Mouse (Mus musculus) CD4-positive naive resting alpha-beta T cell, adult 76 days (primary cell): ENCODE measurements around the gene Oas1a. TPM values are rescaled to one million over a fixed set of nuclear protein-coding genes. Genes with fewer than 3 reads are reported as not detected.

ENCODE experiments used
- total RNA-seq: library from RNA; stranded (reverse); gene quantifications from one replicate; pipeline ENCODE4 v1.2.4, GENCODE M21; 2023

Gene Oas1a
- total RNA-seq = 4.7 TPM

DNA sequence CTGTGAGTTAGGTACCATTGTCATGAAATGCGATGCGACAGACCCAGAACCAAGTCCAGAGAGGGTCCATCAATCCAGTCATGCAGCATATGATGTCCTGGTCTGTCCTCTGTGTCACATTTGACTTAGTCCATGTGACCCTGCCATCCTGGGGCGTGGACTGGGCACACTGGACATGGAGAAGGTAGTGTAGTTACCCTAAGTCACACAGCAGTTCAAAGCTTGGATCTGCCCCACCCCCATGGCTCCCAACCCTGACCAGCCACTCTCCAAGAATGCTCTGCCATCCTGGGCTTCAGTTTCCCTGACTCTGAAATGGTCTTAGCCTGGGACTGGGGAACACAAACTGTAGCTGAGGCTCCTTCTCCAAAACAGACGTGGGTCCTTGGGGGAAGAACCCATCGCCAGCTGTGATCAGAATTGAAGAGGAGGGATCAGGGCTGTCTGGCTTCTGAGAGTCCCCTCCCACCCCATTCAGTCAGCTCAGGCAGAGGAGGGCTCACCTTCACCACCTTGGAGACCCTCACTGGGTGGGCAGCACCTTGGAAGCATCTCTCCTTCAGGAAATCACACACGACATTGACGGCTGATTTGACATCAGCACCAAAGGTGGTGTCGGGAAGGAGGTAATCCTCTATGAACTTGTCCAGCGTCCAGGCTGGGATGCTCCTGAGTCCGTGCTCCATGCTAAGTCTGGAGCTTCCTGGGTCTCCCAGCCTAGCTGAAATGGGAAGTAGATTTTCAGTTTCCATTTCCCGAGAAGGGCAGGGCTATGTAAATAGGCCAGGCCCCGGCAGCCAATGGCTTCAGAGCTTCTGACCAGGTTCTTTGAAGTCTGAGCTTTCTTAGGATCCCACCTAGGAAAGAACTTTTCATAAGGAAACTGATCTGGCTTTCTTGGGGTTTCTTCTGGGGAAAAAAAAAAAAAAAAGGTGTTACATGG lies at the start of gene Oas1a:
Gene Oas1a, minus strand, starts transcription at position 731 of the 943 bp plus-strand sequence.

GRCm38 (mm10) chr5:120914204-120914603 lies 6.9 kb upstream of the Oas1a start, which contains the start of gene Oas1d:
Oas1d (plus strand) TSS chr5:120914536.

GRCm38 (mm10) chr5:120887413-120887812 lies 19.9 kb downstream of the Oas1a start, which contains the start of gene Oas1g:
Oas1g (minus strand) TSS chr5:120887613.

GRCm38 (mm10) chr5:120861121-120861520 lies 46.2 kb downstream of the Oas1a start, which contains the start of gene Oas1h:
Oas1h (plus strand) TSS chr5:120861421.

GRCm38 (mm10) chr5:120847067-120847466 lies 60.3 kb downstream of the Oas1a start, which contains the start of gene Oas1f:
Oas1f (plus strand) TSS chr5:120847367.

Other genes starting within 250 kb of the Oas1a start
- gene Dtx1, start 195.6 kb downstream of the Oas1a start, total RNA-seq = 197 TPM
- 12.6 TPM for gene Oas2, start 157.7 kb downstream of the Oas1a start, total RNA-seq
- gene Oas3, start 129.9 kb downstream of the Oas1a start, total RNA-seq = 8.6 TPM
- gene Oas1e, start 112.0 kb downstream of the Oas1a start, total RNA-seq = 0.41 TPM
- gene Oas1c, start 95.0 kb downstream of the Oas1a start, total RNA-seq = 10.5 TPM
- not detected for gene Oas1f, start 60.2 kb downstream of the Oas1a start, total RNA-seq
- not detected for gene Oas1h, start 46.1 kb downstream of the Oas1a start, total RNA-seq
- not detected for gene Oas1g, start 19.9 kb downstream of the Oas1a start, total RNA-seq
- not detected for gene Oas1d, start 7.0 kb upstream of the Oas1a start, total RNA-seq
- gene Rph3a, start 102.6 kb upstream of the Oas1a start, total RNA-seq = not detected